Mouse (Mus musculus): ENCODE results near the gene Bcl2l11.
"Not testable (repeated sequence)": the region's sequence is repeated elsewhere in the genome, so short reads cannot be mapped to it uniquely, and the experiment has no call there.

Gene Bcl2l11

GRCm38 (mm10) chr2:128174604-128175342 is 48.9 kb downstream of the Bcl2l11 start:
- DNase-seq (ENCODE audit: low spot score): no peak

DNA sequence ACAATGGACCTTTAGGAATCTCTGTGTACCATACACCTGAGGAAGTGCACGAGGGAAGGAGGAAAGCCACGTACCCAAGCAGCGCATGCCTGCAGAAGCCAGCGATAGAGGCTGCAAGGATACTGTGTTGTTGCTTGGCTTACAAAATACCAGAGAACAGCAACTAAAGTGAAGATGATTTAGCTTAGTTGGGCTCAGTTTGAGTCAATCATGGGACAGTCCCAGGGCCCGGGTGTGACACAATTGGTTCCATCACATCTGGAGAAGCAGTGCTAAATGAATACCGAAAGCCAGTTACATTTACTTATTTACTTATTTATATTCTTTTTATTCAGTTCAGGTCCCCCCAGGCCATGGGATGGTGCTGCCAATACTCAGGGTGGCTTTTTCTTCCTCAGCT is 49.8 kb downstream of the Bcl2l11 start:
- DNase-seq (ENCODE audit: low spot score): no peak

GRCm38 (mm10) chr2:128176391-128177044 is 50.7 kb downstream of the Bcl2l11 start:
- no peak for DNase-seq (ENCODE audit: low spot score)

DNA sequence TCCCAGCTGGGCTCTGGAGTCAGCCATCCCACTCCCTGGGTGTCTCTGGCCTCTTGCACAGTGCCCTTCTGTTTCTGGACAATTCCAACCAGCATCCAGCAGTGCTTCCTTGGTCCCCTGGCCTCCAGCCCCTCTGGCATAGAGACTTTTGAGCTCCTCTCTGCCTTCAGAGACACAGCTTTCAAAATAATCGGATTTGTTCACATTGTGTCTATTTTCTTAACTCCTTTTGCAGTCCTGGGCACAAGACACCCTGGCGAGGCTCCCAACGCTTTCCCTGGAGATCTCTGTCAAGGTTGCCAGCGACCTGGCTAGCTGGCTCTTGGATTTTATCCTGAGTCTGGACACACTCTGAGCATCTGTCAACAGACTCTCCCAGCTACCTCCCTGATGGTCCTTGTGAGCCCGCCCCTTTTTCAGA is 51.4 kb downstream of the Bcl2l11 start:
- no peak for DNase-seq (ENCODE audit: low spot score)

DNA sequence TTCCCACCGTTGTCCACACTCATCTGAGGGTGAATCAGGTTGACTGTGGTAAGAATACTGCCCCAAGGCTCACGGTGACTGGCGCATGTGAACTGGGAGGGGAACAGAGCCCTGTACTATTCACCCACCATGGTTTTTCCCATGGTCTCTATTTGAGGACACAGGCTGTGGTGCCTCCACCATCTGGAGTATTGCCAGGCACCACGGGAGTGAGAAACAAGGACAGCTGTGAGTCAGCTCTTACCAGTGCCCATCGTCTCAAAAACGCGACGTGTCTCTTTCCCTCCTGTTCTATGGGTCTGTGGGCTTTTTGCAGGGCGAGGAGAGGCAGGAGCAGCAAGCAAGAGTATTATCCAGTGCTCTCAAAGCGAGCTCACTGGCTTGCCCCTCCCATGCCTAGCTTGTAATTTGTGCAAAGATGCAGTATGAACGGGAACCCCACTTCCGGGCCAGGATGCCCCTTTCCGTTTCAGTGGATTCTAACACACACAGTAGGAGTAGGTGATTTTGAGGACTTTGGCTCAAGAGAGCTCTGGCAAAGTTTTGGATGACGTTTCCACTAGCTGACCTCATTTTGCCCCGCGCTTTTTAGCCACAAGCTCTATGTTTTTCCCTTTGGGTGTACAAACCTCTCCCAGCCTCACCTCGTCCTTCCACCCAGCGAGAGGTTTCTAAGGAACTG is 53.4 kb downstream of the Bcl2l11 start:
- peak; percentile 45 for DNase-seq (ENCODE audit: low spot score)

DNA sequence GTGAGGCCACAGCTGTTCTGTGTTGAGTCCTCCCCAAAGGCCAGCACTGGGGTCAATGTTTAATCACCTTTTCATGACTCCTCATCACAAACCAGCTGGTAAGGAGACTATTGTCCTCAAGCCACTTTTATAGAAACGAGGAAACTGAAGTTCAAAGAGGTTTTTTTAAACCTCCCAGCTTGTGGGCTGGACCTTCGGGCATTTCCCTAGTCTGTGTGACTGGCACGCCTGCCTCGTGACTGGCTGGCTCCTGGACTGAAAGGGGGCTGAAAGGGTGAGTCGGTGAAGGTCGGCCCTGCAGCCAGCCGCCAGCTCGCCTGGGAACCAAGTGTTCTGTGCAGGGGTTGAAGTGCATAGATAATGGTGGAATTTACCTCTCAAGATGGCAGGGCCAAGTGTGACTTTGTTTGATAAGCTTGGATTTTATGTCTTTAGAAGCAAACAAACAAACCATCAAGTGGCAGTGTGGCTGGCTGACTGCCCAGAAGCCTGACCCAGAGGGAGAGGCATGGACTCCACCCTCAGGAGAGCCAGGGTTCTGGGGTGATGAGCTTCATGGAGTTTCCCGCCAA is 54.1 kb downstream of the Bcl2l11 start:
- peak; percentile 89 for DNase-seq (ENCODE audit: low spot score)

- DNase-seq (ENCODE audit: low spot score): not testable (repeated sequence)
Measured at GRCm38 (mm10) chr2:128182181-128182580, 56.3 kb downstream of the Bcl2l11 start.

DNA sequence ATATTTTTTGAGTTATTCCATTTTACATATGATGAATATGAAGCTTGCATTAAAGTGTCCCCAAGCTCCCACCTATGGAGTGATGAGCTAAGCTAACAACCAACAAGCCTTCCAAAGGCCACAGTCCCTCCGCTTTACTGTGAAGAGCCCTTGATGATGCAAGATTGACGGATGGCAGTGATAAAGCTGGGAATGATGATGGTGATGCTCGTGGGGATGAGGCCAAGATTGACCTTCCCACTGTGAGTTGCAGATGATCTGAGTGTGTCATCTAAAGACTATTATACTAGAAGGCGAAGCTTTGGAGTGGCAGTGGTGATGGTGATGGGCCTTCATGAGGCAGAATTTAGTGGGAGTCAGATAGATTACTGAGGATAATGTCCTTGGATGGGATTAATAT is 56.9 kb downstream of the Bcl2l11 start:
- DNase-seq (ENCODE audit: low spot score): no peak

DNA sequence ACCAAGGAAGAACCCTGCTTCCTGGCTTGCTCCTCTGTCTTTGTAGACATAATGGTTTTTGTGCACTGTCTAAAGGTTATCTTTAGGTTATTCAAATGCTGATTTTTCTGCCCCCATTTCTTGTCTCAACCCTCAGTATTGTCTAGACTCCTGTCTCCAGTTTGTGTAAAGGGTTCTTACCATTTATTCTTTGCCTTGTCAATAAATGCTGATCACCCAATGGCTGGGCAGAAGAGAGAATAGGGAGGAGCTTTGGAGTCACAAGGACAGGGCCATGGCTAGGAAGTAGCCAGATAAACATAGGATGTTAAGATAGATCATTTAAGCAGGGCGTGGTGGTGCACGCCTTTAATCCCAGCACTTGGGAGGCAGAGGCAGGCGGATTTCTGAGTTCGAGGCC is 57.9 kb downstream of the Bcl2l11 start:
- no peak for DNase-seq (ENCODE audit: low spot score)

DNA sequence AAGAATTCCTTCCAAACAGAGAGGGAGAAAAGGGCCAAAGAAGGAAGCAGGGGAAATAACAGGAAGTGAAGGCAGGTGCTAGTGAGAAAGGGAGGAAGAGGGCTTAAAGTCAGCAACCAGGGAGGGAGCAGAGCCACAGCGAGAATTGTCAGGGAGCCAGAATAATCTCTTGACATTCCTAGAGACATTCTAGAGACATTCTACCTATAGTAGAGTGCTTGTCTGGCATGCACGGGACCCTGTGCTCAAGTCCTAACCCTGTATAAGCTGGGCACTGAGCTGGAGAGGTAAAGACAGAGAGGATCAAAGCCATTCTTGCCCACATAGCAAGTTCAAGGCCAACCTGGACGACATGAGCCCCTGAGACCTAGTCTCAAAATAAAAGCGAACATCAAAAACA is 60.1 kb downstream of the Bcl2l11 start:
- peak; percentile 45 for DNase-seq (ENCODE audit: low spot score)

GRCm38 (mm10) chr2:128187277-128187676 is 61.4 kb downstream of the Bcl2l11 start:
- no peak for DNase-seq (ENCODE audit: low spot score)

- no peak for DNase-seq (ENCODE audit: low spot score)
Measured at GRCm38 (mm10) chr2:128188461-128188860, 62.6 kb downstream of the Bcl2l11 start.

GRCm38 (mm10) chr2:128189691-128190090 is 63.9 kb downstream of the Bcl2l11 start:
- DNase-seq (ENCODE audit: low spot score): no peak

GRCm38 (mm10) chr2:128190196-128190595 is 64.4 kb downstream of the Bcl2l11 start:
- no peak for DNase-seq (ENCODE audit: low spot score)

DNA sequence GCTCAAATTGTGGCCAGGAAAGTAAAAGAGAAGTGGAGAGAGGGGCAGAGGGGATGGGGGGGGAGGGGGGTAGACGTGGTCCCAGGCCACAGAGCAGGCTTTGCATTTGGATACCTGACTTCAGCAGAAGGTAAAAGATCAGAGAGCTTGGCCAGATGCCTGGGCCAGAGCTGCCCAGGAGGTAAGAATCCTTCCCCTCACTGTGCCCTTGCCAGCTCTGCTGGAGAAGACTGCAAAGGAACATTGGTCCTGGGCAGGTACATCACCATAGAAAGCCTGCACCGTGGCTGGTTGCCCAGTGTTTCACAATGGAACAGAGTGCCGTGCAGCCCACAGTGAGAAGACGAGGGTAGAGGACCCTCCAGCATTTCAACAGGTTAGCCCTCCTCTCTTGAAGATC is 67.6 kb downstream of the Bcl2l11 start:
- DNase-seq (ENCODE audit: low spot score): no peak

- no peak for DNase-seq (ENCODE audit: low spot score)
Measured at GRCm38 (mm10) chr2:128197379-128197778, 71.5 kb downstream of the Bcl2l11 start.

DNA sequence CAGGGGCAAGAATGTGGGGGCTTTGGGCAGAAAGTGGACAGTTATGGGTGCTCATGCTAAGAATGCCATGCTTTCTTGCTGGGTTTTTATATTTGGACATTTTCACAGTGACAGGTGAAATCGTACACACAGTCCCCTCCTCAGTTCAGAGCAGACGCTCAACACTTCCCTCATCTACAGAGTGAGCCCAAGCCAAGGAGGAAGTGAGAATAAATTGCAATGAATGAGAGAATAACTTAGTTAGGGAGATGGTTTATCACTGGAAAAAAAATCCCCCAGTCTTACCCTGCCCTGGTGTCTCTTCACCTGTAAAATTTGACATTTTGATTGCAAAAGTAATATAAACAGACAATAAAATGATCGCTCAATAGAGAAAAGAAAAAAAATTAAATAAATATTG is 77.3 kb downstream of the Bcl2l11 start:
- DNase-seq (ENCODE audit: low spot score): no peak

- peak; percentile 57 for DNase-seq (ENCODE audit: low spot score)
Measured at GRCm38 (mm10) chr2:128203749-128204405, 78.0 kb downstream of the Bcl2l11 start.

- no peak for DNase-seq (ENCODE audit: low spot score)
Measured at GRCm38 (mm10) chr2:128208541-128208940, 82.7 kb downstream of the Bcl2l11 start.

DNA sequence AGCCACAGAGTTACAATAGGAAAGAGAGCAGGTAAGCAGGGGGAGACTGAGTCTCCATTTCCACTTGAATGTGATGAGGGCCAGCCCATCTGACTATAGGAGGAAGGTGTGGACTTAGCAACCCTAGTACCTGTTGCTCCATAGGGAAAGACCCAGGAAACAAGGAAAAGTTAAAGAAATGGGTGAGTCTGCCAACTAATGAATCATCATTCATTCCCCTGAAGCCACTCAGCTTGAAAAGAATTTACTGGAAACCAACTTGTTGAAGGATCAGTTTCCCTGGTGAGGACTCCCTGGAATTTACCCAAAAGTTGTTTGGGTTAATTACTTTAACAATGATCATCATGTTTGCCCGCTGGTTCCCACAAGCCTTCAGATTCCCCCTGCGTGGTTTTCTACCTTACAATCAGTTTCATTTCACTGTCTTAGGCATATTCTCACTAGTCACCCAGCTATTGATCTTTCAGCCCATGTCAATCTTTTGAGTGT is 84.0 kb downstream of the Bcl2l11 start:
- DNase-seq (ENCODE audit: low spot score): no peak

DNA sequence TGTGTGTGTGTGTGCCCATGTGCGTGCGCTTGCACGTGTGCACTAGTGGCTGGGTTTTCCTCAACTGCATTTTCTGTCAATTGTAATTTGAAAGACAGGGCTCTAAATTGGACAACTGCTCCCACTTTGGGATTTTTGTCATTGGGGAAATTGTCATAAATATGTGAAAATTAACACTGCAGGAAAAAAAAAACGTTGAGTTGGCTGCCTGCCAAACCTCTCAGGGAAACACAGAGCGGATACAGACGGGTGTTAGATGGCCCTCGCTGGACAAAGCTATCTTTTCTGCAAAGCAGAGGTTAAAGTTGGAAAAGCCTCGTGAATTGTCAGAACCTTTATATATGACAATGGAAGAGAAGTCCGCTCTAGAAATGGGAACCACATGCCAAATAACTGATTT is 84.5 kb downstream of the Bcl2l11 start:
- no peak for DNase-seq (ENCODE audit: low spot score)

All from lung, postnatal 25 days (tissue).